Mouse (Mus musculus) heart, embryonic 10.5 days (tissue): ENCODE data around the gene Ccdc63. TPM values are rescaled to one million over a fixed set of nuclear protein-coding genes. Genes with fewer than 3 reads are reported as not detected.
A peak's percentile ranks its signal among the peaks of the same experiment; 100 is the strongest.

Experiments
- DNase-seq: peaks from one replicate; pipeline ENCODE4 v3.0.0-alpha.2; 2017; ENCODE audit warnings: low spot score
- H3K27ac ChIP-seq: fragments of 300-500 bp; sonication (generic); 2 replicates; pipeline ENCODE4 v1.5.1; 2016; ENCODE audit warnings: mild to moderate bottlenecking
- H3K27me3 ChIP-seq: fragments of 300-500 bp; sonication (generic); 2 replicates; pipeline ENCODE4 v1.6.1; 2016; ENCODE audit warnings: mild to moderate bottlenecking; ENCODE audit not compliant: poor library complexity, insufficient read depth, severe bottlenecking
- H3K36me3 ChIP-seq: fragments of 300-500 bp; sonication (generic); 2 replicates; pipeline ENCODE4 v1.6.1; 2016; ENCODE audit warnings: mild to moderate bottlenecking, moderate library complexity
- H3K4me1 ChIP-seq: fragments of 300-500 bp; sonication (generic); 2 replicates; pipeline ENCODE4 v1.6.1; 2016; ENCODE audit warnings: mild to moderate bottlenecking
- H3K4me3 ChIP-seq: fragments of 300-500 bp; sonication (generic); 2 replicates; pipeline ENCODE4 v1.5.1; 2016; ENCODE audit warnings: mild to moderate bottlenecking, moderate library complexity
- H3K9me3 ChIP-seq: fragments of 300-500 bp; sonication (generic); 2 replicates; pipeline ENCODE4 v1.6.1; 2016; ENCODE audit warnings: mild to moderate bottlenecking, moderate library complexity
- WGBS: fragments of 180-500 bp; shearing (Covaris S2); methylation state at CpG from one replicate; pipeline ENCODE4 v1.1.7; 2016; 5-methylcytosine and 5-hydroxymethylcytosine counted together
- polyA plus RNA-seq: library from polyadenylated mRNA; unstranded; fragments of >200 nt; fragmentation: Nextera tagmentation; extraction: Ambion mirVana; gene quantifications from 2 replicates; pipeline ENCODE4 v1.2.1, GENCODE M21; 2016

The Ccdc63 gene
- polyA plus RNA-seq, 1 experiment from 2014 or later = 0.39 TPM

- Histone ChIP-seq H3K9me3 (no peaks in the 10 kb centered on the region), H3K4me1 (peaks cover 12% of the 10 kb centered on the region; the same call in 1 of the 2 replicates), H3K4me3 (no peak overlapping the region), H3K27ac (peak overlapping the region; percentile 19; the same call in 1 of the 2 replicates), H3K36me3 (no peaks in the 10 kb centered on the region), H3K27me3 (no peaks in the 10 kb centered on the region)
- 77% methylated on average over 3 of the region's 3 CpGs for WGBS
- no peak for DNase-seq
Measured at GRCm38 (mm10) chr5:122086121-122086520, 54.5 kb downstream of the Ccdc63 start.

- H3K27ac ChIP-seq = peak overlapping the region; percentile 19
- no peaks in the 10 kb centered on the region for H3K27me3 ChIP-seq
- H3K4me3 ChIP-seq = no peak overlapping the region
- DNase-seq = no peak
- 69% methylated on average over 7 of the region's 7 CpGs for WGBS
- H3K4me1 ChIP-seq = 0 out of 2 replicates have a peak, but pooled peaks cover 9% of the 10 kb centered on the region
- H3K9me3 ChIP-seq = no peaks in the 10 kb centered on the region
- H3K36me3 ChIP-seq = no peaks in the 10 kb centered on the region
Measured at GRCm38 (mm10) chr5:122085291-122085690, 55.3 kb downstream of the Ccdc63 start.

GRCm38 (mm10) chr5:122084470-122084869, 56.2 kb downstream of the Ccdc63 start:
- Histone ChIP-seq H3K27ac (no peak overlapping the region), H3K9me3 (no peaks in the 10 kb centered on the region), H3K4me3 (no peak overlapping the region), H3K36me3 (no peaks in the 10 kb centered on the region), H3K27me3 (no peaks in the 10 kb centered on the region), H3K4me1 (0 out of 2 replicates have a peak, but pooled peaks cover 9% of the 10 kb centered on the region)
- DNase-seq = no peak
- WGBS = 59% methylated on average over 3 of the region's 3 CpGs

- no peak for DNase-seq
- no peaks in the 10 kb centered on the region for H3K36me3 ChIP-seq
- 82% methylated on average over 2 of the region's 2 CpGs for WGBS
- no peak overlapping the region for H3K4me3 ChIP-seq
- 0 out of 2 replicates have a peak, but pooled peaks cover 9% of the 10 kb centered on the region for H3K4me1 ChIP-seq
- H3K27me3 ChIP-seq = no peaks in the 10 kb centered on the region
- H3K9me3 ChIP-seq = no peaks in the 10 kb centered on the region
- H3K27ac ChIP-seq = no peak overlapping the region
Measured at GRCm38 (mm10) chr5:122083282-122083681, 57.3 kb downstream of the Ccdc63 start.

- no peaks in the 10 kb centered on the region for H3K27me3 ChIP-seq
- whole genome bisulfite sequencing = 90% methylated on average over 13 of the region's 13 CpGs
- no peak for DNase-seq
- H3K4me1 ChIP-seq = 0 out of 2 replicates have a peak, but pooled peaks cover 12% of the 10 kb centered on the region
- H3K36me3 ChIP-seq = no peaks in the 10 kb centered on the region
- no peak overlapping the region for H3K27ac ChIP-seq
- no peaks in the 10 kb centered on the region for H3K9me3 ChIP-seq
- no peak overlapping the region for H3K4me3 ChIP-seq
Measured at GRCm38 (mm10) chr5:122081471-122081870, 59.2 kb downstream of the Ccdc63 start.

GRCm38 (mm10) chr5:122080930-122081329, 59.7 kb downstream of the Ccdc63 start:
- Histone ChIP-seq H3K27ac (no peak overlapping the region), H3K4me1 (0 out of 2 replicates have a peak, but pooled peaks cover 11% of the 10 kb centered on the region)

GRCm38 (mm10) chr5:122079796-122080195, 60.8 kb downstream of the Ccdc63 start:
- 80% methylated on average over 7 of the region's 7 CpGs for WGBS
- Histone ChIP-seq H3K36me3 (no peaks in the 10 kb centered on the region), H3K27ac (no peak overlapping the region), H3K4me3 (no peak overlapping the region), H3K27me3 (no peaks in the 10 kb centered on the region), H3K4me1 (0 out of 2 replicates have a peak, but pooled peaks cover 5% of the 10 kb centered on the region), H3K9me3 (no peaks in the 10 kb centered on the region)
- DNase-seq = no peak

More at GRCm38 (mm10) chr5:122080930-122081329, 59.7 kb downstream of the Ccdc63 start:
- Histone ChIP-seq H3K9me3 (no peaks in the 10 kb centered on the region), H3K36me3 (no peaks in the 10 kb centered on the region), H3K4me3 (no peak overlapping the region), H3K27me3 (no peaks in the 10 kb centered on the region)
- no peak for DNase-seq
- 82% methylated on average over 11 of the region's 11 CpGs for WGBS

- H3K9me3 ChIP-seq = no peaks in the 10 kb centered on the region
- H3K36me3 ChIP-seq = no peaks in the 10 kb centered on the region
- peaks cover 10% of the 10 kb centered on the region for H3K4me1 ChIP-seq
- H3K4me3 ChIP-seq = no peak overlapping the region
- no peak overlapping the region for H3K27ac ChIP-seq
- WGBS = 82% methylated on average over 4 of the region's 4 CpGs
- DNase-seq = no peak
- H3K27me3 ChIP-seq = no peaks in the 10 kb centered on the region
Measured at GRCm38 (mm10) chr5:122077244-122077643, 63.4 kb downstream of the Ccdc63 start.

GRCm38 (mm10) chr5:122075736-122076135, 64.9 kb downstream of the Ccdc63 start:
- DNase-seq = no peak
- Histone ChIP-seq H3K4me1 (peaks cover 23% of the 10 kb centered on the region), H3K4me3 (no peak overlapping the region), H3K9me3 (no peaks in the 10 kb centered on the region), H3K36me3 (no peaks in the 10 kb centered on the region), H3K27me3 (no peaks in the 10 kb centered on the region), H3K27ac (peak overlapping the region; percentile 1; the same call in 1 of the 2 replicates)
- 49% methylated on average over 3 of the region's 3 CpGs for WGBS

- H3K4me1 ChIP-seq = peaks cover 42% of the 10 kb centered on the region
- no peaks in the 10 kb centered on the region for H3K36me3 ChIP-seq
- H3K9me3 ChIP-seq = no peaks in the 10 kb centered on the region
- peak overlapping the region; percentile 91 for H3K27ac ChIP-seq
- WGBS = 65% methylated on average over 4 of the region's 4 CpGs
- no peak for DNase-seq
- no peaks in the 10 kb centered on the region for H3K27me3 ChIP-seq
- no peak overlapping the region for H3K4me3 ChIP-seq
Measured at GRCm38 (mm10) chr5:122071997-122072396, 68.6 kb downstream of the Ccdc63 start.

- peaks cover 37% of the 10 kb centered on the region for H3K4me1 ChIP-seq
- H3K36me3 ChIP-seq = no peaks in the 10 kb centered on the region
- WGBS = 47% methylated on average over 16 of the region's 16 CpGs
- no peaks in the 10 kb centered on the region for H3K9me3 ChIP-seq
- H3K4me3 ChIP-seq = no peak overlapping the region
- H3K27ac ChIP-seq = peak overlapping the region; percentile 91
- no peaks in the 10 kb centered on the region for H3K27me3 ChIP-seq
- DNase-seq = peak; percentile 92
Measured at GRCm38 (mm10) chr5:122070963-122071800, 69.4 kb downstream of the Ccdc63 start.

GRCm38 (mm10) chr5:122068563-122068962, 72.1 kb downstream of the Ccdc63 start:
- H3K4me3 ChIP-seq = no peak overlapping the region
- no peaks in the 10 kb centered on the region for H3K36me3 ChIP-seq
- peak overlapping the region; percentile 74 for H3K27ac ChIP-seq
- 0 out of 2 replicates have a peak, but pooled peaks cover 9% of the 10 kb centered on the region for H3K27me3 ChIP-seq
- 72% methylated on average over 13 of the region's 13 CpGs for WGBS
- no peak for DNase-seq
- no peaks in the 10 kb centered on the region for H3K9me3 ChIP-seq
- peaks cover 47% of the 10 kb centered on the region for H3K4me1 ChIP-seq

GRCm38 (mm10) chr5:122063204-122063933, 77.3 kb downstream of the Ccdc63 start:
- Histone ChIP-seq H3K36me3 (no peaks in the 10 kb centered on the region), H3K4me1 (peaks cover 60% of the 10 kb centered on the region), H3K27me3 (0 out of 2 replicates have a peak, but pooled peaks cover 9% of the 10 kb centered on the region), H3K27ac (peak overlapping the region; percentile 70), H3K4me3 (no peak overlapping the region), H3K9me3 (no peaks in the 10 kb centered on the region)
- DNase-seq = no peak
- WGBS = 71% methylated on average over 25 of the region's 25 CpGs
